Mouse (Mus musculus): Measurements from ENCODE around the gene Kng1.
A peak's percentile ranks its signal among the peaks of the same experiment; 100 is the strongest.
"Not testable (repeated sequence)": the region's sequence is repeated elsewhere in the genome, so short reads cannot be mapped to it uniquely, and the experiment has no call there.

Gene Kng1

GRCm38 (mm10) chr16:23093321-23093953 is 35.8 kb downstream of the Kng1 start:
- no peak for DNase-seq (ENCODE audit: low read depth in 2 of 2, low spot score in 2 of 2)

DNA sequence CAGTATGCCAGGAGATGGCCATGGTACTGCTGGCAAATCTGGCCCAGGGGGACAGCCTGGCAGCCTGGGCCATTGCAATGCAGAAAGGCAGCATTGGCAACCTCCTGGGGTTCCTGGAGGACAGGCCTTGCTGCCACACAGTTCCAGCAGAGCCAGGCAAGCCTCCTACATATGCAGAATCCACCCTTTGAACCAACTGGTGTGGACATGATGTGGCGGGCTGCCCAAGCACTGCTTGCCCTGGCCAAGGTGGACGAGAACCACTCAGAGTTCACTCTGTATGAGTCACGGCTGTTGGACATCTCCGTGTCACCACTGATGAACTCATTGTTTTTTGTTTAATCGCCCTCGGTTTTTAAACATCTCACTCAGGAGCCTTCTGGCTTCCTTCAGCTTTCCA is 36.5 kb downstream of the Kng1 start:
- DNase-seq (ENCODE audit: low read depth in 2 of 2, low spot score in 2 of 2) = no peak

DNA sequence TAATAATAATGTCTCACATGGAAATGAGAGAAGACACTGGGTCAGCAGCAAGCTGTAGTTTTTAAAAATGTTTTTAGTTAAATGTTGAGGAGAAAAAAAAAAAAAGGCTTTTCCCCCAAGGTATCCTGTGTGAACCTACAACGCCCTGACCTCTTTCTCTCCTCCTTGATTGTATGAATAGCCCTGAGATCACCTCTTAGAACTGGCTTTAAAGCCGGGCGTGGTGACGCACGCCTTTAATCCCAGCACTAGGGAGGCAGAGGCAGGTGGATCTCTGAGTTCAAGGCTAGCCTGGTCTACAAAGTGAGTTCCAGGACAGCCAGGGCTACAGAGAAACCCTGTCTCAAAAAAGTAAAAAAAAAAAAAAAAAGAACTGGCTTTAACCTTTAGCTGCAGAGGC is 37.9 kb downstream of the Kng1 start:
- not testable (repeated sequence) for DNase-seq (ENCODE audit: low read depth in 2 of 2, low spot score in 2 of 2)

DNA sequence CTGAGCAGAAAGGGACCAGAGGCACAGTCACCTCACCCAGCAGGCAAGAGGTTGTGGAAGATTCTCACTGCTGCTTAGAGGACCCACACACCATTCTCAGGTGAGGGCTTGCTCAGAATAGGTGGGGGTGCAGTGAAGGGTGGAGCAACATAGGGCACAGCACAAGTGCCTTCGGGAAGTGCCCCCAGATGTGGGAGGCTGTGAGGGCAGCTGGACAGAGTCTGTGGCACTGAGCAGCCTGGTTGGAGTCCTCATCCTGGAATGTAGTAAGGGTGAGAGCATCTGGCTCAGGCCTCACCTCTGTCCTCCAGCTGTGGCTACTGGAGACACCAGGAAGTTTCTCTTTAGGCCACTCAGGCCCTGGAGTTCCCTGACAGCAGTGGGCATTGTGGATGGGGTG is 39.2 kb downstream of the Kng1 start:
- not testable (repeated sequence) for DNase-seq (ENCODE audit: low read depth in 2 of 2, low spot score in 2 of 2)

- not testable (repeated sequence) for DNase-seq (ENCODE audit: low read depth in 2 of 2, low spot score in 2 of 2)
These were observed 39.8 kb downstream of the Kng1 start for GRCm38 (mm10) chr16:23097290-23098104.

DNA sequence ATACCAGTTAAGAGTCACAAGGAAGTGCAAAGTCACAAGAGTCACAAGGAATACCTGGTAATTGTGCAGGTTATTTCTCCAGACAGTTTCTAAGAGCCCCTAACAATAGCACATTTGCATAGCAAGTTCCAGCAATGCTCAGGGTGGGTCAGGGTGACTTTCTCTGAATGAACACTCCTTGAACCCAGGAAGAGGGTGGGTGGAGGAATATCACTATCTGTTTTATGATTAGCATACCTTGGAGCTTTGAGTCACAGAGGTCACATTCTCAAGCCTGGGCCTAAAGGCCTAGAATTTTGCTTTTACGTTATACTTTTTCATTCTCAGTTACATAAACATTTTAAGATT is 40.4 kb downstream of the Kng1 start:
- DNase-seq (ENCODE audit: low read depth in 2 of 2, low spot score in 2 of 2) = not testable (repeated sequence)

DNA sequence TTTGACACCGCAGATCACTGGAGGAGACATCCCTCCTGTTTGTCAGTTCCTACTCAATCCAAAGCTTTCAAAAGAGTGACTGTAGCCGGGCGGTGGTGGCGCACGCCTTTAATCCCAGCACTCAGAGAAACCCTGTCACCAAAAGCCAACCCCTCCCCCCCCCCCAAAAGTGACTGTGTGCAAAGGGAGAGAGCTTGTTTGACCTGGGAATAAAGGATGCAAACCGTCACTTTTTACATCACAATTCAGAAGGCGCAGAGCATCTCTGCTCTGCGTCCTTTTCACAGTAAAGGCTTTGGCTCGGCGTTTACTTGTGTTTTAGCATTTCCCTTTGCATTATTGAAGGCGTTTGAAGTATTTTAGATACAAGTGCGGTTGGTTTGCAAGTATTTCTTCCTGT is 42.0 kb downstream of the Kng1 start:
- no peak for DNase-seq (ENCODE audit: low read depth in 2 of 2, low spot score in 2 of 2)

DNA sequence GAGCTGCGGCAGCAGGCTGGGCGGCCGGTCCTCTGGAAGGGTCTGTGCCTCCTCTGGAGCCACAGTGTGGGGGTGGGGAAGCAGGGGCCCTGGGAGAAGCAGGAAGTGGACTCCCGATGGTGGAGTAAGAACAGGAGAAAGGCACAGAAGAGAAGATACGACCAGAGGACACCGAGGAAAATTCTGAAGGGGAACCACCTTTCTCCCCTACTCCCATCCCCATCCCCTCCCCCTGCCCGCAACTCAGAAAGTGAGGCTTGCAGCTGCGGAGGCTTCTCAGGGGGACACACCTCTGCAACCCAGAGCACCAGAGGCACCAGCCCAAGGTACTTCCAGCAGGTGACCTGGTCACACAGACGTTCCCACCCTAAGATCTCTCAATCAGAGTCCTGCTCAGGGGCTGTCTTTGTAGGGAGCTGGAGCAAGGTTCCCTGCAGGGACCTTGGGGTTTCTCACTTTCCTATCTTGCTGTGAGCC is 42.5 kb downstream of the Kng1 start:
- no peak for DNase-seq (ENCODE audit: low read depth in 2 of 2, low spot score in 2 of 2)

- no peak for DNase-seq (ENCODE audit: low read depth in 2 of 2, low spot score in 2 of 2)
These were observed 42.9 kb downstream of the Kng1 start for GRCm38 (mm10) chr16:23100613-23101012.

GRCm38 (mm10) chr16:23102340-23103037 is 44.8 kb downstream of the Kng1 start:
- DNase-seq (ENCODE audit: low read depth in 2 of 2, low spot score in 2 of 2) = no peak

DNA sequence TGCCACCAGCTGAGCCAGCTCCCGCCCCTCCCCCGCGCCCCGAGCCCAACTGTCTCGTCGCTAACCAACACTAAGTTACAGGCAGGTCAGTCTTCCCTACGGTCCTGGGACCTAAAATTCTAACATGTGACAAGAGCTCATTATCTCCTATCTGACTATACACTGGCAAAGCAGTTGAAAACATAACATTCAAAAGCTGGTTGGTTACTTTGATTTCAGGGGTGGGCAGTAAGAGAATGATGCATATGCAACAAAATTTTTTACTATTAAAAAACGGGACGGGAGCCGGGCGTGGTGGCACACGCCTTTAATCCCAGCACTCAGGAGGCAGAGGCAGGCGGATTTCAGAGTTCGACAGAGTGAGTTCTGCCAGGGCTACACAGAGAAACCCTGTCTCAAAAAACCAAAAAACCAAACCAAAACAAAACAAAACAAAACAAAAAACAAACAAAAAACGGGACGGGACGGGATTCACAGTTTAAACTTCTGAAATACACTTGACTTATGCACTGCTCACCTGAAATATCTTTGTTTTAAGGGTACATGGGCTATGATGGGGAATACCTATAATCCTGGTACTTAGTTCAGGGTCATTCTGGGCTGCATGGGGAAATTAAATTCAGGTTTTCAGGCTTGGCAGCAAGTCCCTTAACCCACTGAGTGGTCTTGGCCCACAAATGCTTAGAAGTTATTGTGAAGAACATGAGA is 45.5 kb downstream of the Kng1 start:
- no peak for DNase-seq (ENCODE audit: low read depth in 2 of 2, low spot score in 2 of 2)

GRCm38 (mm10) chr16:23103841-23104240 is 46.2 kb downstream of the Kng1 start:
- no peak for DNase-seq (ENCODE audit: low read depth in 2 of 2, low spot score in 2 of 2)

DNA sequence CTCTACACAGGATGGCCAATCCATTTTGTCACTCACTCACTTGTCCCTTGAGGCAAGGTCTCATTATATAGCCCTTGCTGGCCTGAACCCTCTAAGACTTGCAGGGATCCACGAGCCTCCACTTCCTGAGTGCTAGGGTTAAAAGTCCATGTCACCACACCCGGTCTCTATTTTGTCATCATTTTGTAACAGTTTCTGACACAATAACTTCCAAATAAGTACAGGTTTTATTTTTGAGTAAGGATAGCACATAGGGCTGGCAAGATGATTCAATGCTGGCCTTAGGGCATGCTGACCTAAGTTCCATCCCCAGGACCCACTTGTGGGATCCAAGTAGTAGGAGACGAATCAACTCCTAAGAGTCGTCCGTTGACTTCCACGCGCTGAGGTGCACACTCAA is 48.5 kb downstream of the Kng1 start:
- DNase-seq (ENCODE audit: low read depth in 2 of 2, low spot score in 2 of 2) = no peak

DNA sequence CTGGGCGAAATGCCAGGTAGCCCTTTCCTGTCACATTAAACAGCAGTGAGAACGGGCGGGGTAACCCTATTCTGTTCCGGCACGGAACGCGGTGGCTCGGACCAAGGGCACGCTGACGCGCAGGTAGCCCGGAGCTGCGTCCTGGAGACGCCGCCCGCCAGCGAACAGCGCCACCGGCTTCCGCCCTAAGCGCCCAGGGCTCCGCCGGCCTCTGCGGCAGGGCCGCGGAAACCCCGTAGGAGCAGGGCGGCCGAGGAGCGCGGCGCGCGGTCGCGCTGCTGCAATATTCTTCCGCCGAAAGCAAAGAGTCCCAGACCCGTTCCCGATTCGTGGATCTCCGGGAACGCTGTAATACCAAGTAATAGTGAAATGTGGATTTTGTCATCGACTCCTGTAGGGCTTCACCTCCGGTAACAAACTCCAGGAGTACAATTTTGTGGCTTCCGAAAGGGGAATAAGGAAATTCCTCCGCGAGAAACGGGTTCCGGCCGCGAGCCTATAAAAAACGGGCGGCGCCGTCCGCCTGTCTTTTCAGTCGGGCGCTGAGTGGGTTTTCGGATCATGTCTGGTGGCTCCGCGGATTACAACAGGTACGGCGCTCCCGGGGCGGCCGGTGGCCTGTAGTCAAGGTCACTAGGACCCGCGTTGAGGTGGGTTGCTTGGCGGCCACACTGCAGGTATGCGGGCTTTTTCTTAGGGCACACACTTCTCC is 49.7 kb downstream of the Kng1 start, which contains the start of gene Eif4a2:
TSS of gene Eif4a2 (plus strand) at position 214 of the 712 bp plus-strand sequence.
- DNase-seq (ENCODE audit: low read depth in 2 of 2, low spot score in 2 of 2) = peak; percentile 90 to 92

- peak; percentile 65 to 77 for DNase-seq (ENCODE audit: low read depth in 2 of 2, low spot score in 2 of 2)
These were observed 50.5 kb downstream of the Kng1 start for GRCm38 (mm10) chr16:23107946-23108759.

- DNase-seq (ENCODE audit: low read depth in 2 of 2, low spot score in 2 of 2) = no peak
These were observed 51.3 kb downstream of the Kng1 start for GRCm38 (mm10) chr16:23108943-23109342.

- no peak for DNase-seq (ENCODE audit: low read depth in 2 of 2, low spot score in 2 of 2)
These were observed 52.0 kb downstream of the Kng1 start for GRCm38 (mm10) chr16:23109350-23110280.

DNA sequence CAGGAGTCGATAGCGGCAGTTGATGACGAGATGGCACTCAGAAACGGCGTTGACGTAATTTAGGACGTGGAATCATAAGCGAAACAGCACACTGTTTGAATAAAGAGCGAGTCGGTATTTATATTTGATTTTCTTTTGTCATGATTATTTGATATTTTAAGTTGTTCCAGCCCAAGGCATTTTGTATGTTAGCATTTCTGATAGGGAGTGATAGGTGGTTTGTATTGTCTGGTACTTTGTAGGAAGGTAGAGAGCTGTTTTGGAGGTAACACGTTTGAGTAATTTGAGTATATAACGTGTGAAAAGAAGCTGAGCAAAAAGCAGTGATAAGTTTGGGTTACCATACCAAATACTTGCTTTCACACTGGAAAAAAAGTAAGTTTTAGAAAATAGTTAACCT is 54.7 kb downstream of the Kng1 start:
- DNase-seq (ENCODE audit: low read depth in 2 of 2, low spot score in 2 of 2) = no peak
